Mouse (Mus musculus) testis, adult 2 months (tissue): ENCODE measurements around the gene Syngr1. TPM values are rescaled to one million over a fixed set of nuclear protein-coding genes. Genes with fewer than 3 reads are reported as not detected.

Experiments
- H3K27ac ChIP-seq: fragments of 200-500 bp; 2 replicates; pipeline ENCODE4 v1.5.1; 2012; ENCODE audit warnings: low read depth, low read length; ENCODE audit not compliant: control insufficient read depth, insufficient read depth
- H3K27me3 ChIP-seq: fragments of 200-500 bp; 2 replicates; pipeline ENCODE4 v1.6.1; 2012; ENCODE audit warnings: mild to moderate bottlenecking, low read length, moderate library complexity; ENCODE audit not compliant: control insufficient read depth, insufficient read depth
- H3K36me3 ChIP-seq: fragments of 200-500 bp; 2 replicates; pipeline ENCODE4 v1.6.1; 2012; ENCODE audit warnings: mild to moderate bottlenecking, low read length; ENCODE audit not compliant: control insufficient read depth, insufficient read depth
- H3K4me1 ChIP-seq: fragments of 200-500 bp; 2 replicates; pipeline ENCODE4 v1.6.1; 2012; ENCODE audit warnings: low read length; ENCODE audit not compliant: control insufficient read depth, insufficient read depth
- H3K4me3 ChIP-seq: fragments of 200-500 bp; 2 replicates; pipeline ENCODE4 v1.5.1; 2012; ENCODE audit warnings: low read depth, mild to moderate bottlenecking, low read length, moderate library complexity, mixed read lengths; ENCODE audit not compliant: control insufficient read depth
- CTCF ChIP-seq: fragments of 200-500 bp; IDR thresholded peaks from 2 replicates; pipeline ENCODE4 v1.5.1; 2012; ENCODE audit warnings: low read depth, mild to moderate bottlenecking, inconsistent platforms, low read length, moderate library complexity; ENCODE audit not compliant: control insufficient read depth, insufficient read depth, insufficient replicate concordance
- POLR2A ChIP-seq: fragments of 200-500 bp; IDR thresholded peaks from 2 replicates; pipeline ENCODE4 v1.6.1; 2012; ENCODE audit warnings: low read depth, mild to moderate bottlenecking, inconsistent platforms, low read length, moderate library complexity; ENCODE audit not compliant: control insufficient read depth
- polyA plus RNA-seq: library from polyadenylated mRNA; depleted of rRNA; stranded (reverse); fragments of >200 nt; gene quantifications from 2 replicates; pipeline ENCODE4 v1.2.3, GENCODE M21; 2012

The Syngr1 gene
- polyA plus RNA-seq, 1 experiment: 8.5 TPM

GRCm38 (mm10) chr15:80142130-80142529 is 51.0 kb downstream of the Syngr1 start:
- Histone ChIP-seq H3K4me1 (peaks cover 2% of the 10 kb centered on the region; the same call in 1 of the 2 replicates), H3K4me3 (no peak overlapping the region), H3K27ac (no peak overlapping the region), H3K27me3 (no peaks in the 10 kb centered on the region), H3K36me3 (no peaks in the 10 kb centered on the region)
- TF ChIP-seq POLR2A (no peak), CTCF (no peak)

GRCm38 (mm10) chr15:80143760-80144159 is 52.6 kb downstream of the Syngr1 start:
- TF ChIP-seq POLR2A (no peak), CTCF (no peak)
- H3K36me3 ChIP-seq: no peaks in the 10 kb centered on the region
- H3K4me3 ChIP-seq: no peak overlapping the region
- H3K27me3 ChIP-seq: no peaks in the 10 kb centered on the region
- H3K4me1 ChIP-seq: no peaks in the 10 kb centered on the region
- peak overlapping the region; percentile 31; the same call in 1 of the 2 replicates for H3K27ac ChIP-seq

- Histone ChIP-seq H3K36me3 (no peaks in the 10 kb centered on the region), H3K4me1 (no peaks in the 10 kb centered on the region), H3K27me3 (no peaks in the 10 kb centered on the region), H3K4me3 (no peak overlapping the region), H3K27ac (no peak overlapping the region)
- no peak for TF ChIP-seq CTCF
- no peak for TF ChIP-seq POLR2A
Observed at GRCm38 (mm10) chr15:80145397-80145796, 54.3 kb downstream of the Syngr1 start.

- no peak overlapping the region for H3K4me3 ChIP-seq
- H3K4me1 ChIP-seq: no peaks in the 10 kb centered on the region
- TF ChIP-seq POLR2A: no peak
- no peak for TF ChIP-seq CTCF
- H3K27me3 ChIP-seq: no peaks in the 10 kb centered on the region
- H3K27ac ChIP-seq: no peak overlapping the region
- no peaks in the 10 kb centered on the region for H3K36me3 ChIP-seq
Observed at GRCm38 (mm10) chr15:80146153-80146552, 55.0 kb downstream of the Syngr1 start.

GRCm38 (mm10) chr15:80147090-80147489 is 56.0 kb downstream of the Syngr1 start:
- Histone ChIP-seq H3K36me3 (no peaks in the 10 kb centered on the region; the same call in 1 of the 2 replicates), H3K4me1 (no peaks in the 10 kb centered on the region), H3K27ac (no peak overlapping the region), H3K4me3 (no peak overlapping the region), H3K27me3 (no peaks in the 10 kb centered on the region)
- TF ChIP-seq POLR2A: no peak
- no peak for TF ChIP-seq CTCF

GRCm38 (mm10) chr15:80147511-80147910 is 56.4 kb downstream of the Syngr1 start:
- TF ChIP-seq POLR2A (no peak), CTCF (no peak)
- H3K27ac ChIP-seq: no peak overlapping the region
- no peaks in the 10 kb centered on the region for H3K27me3 ChIP-seq
- H3K4me3 ChIP-seq: no peak overlapping the region
- H3K36me3 ChIP-seq: no peaks in the 10 kb centered on the region; the same call in 1 of the 2 replicates
- no peaks in the 10 kb centered on the region for H3K4me1 ChIP-seq

- H3K27ac ChIP-seq: no peak overlapping the region
- H3K4me1 ChIP-seq: no peaks in the 10 kb centered on the region
- TF ChIP-seq CTCF: no peak
- no peak for TF ChIP-seq POLR2A
- no peaks in the 10 kb centered on the region for H3K27me3 ChIP-seq
- H3K4me3 ChIP-seq: no peak overlapping the region
- no peaks in the 10 kb centered on the region; the same call in 1 of the 2 replicates for H3K36me3 ChIP-seq
Observed at GRCm38 (mm10) chr15:80148565-80148964, 57.4 kb downstream of the Syngr1 start.

- no peaks in the 10 kb centered on the region for H3K27me3 ChIP-seq
- no peak overlapping the region for H3K4me3 ChIP-seq
- H3K4me1 ChIP-seq: no peaks in the 10 kb centered on the region
- H3K36me3 ChIP-seq: no peaks in the 10 kb centered on the region; the same call in 1 of the 2 replicates
- no peak overlapping the region for H3K27ac ChIP-seq
- TF ChIP-seq POLR2A (no peak), CTCF (no peak)
Observed at GRCm38 (mm10) chr15:80149517-80149916, 58.4 kb downstream of the Syngr1 start.
